Comparison of ENCODE assay signal across 13 mouse cellular contexts in the genomic region with DNA sequence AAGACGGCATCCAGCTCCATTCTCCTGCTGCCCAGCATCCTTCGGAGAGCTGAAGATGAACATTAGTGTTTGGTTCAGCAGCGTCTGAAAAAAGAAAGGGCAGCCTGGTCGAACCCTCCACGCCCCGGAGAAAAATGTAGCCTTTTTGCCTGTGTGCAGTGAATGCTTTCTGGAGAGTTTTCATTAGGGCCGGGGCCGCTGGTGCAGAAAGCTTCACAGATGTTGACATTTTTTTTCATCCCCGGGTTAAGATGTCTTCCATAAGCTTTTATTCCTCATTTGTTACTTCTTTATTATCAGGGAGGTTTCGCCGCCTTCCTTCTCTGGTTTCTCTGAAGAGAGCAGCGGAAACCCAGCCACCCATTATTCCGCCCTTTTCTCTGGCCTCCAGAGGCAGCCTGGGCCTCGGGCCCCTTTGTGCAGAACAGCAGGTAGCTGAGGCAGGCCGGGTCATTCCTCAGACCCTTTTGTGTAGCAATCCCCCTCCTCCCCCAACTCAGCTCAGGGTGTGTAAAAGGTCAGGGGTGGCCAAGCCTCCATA.
DNase-seq lines count a peak whose midpoint lies in the region; ATAC-seq lines count a peak whose summit lies in the region.
"Had no signal": no experiment of that assay in that cellular context is flagged by ENCODE, and none has a peak within 500 bp of the region (broad histone marks: within the 10 kb centered on the region; RNA-seq: fewer than 3 reads in every experiment).

No protein-coding gene starts in this region.

- peak; percentile 54 for ATAC-seq in hindbrain, embryonic 11.5 days (ENCODE audit: low FRiP score)
- ATAC-seq in midbrain, embryonic 14.5 days (ENCODE audit: low FRiP score, low TSS enrichment): no peak
- ATAC-seq: activated CD4-positive, CD25-positive, alpha-beta regulatory T cell, adult 4 months; lung, postnatal 0 days had no signal

- H3K4me2 ChIP-seq in hindbrain, embryonic 11.5 days (replicated peaks; ENCODE audit: low read depth, low read length): peak overlapping the region; percentile 31; the same call in 1 of the 2 replicates
- H3K4me2 ChIP-seq in midbrain, embryonic 14.5 days (ENCODE audit: low read length): peak overlapping the region; percentile 30

- H3K27ac ChIP-seq in hindbrain, embryonic 11.5 days (ENCODE audit: low read depth, low read length): 0 out of 2 replicates have a peak overlapping the region, but pooled peaks have one; percentile 1
- 0 out of 2 replicates have a peak overlapping the region, but pooled peaks have one; percentile 8 for H3K27ac ChIP-seq in midbrain, embryonic 14.5 days (replicated peaks; ENCODE audit: low read depth, low read length)

- H3K9ac ChIP-seq in hindbrain, embryonic 11.5 days (ENCODE audit: low read depth, low read length): no peak overlapping the region
- peak overlapping the region; percentile 5; the same call in 1 of the 2 replicates for H3K9ac ChIP-seq in midbrain, embryonic 14.5 days (replicated peaks; ENCODE audit: low read length)

- peak; percentile 86 for DNase-seq in ES-CJ7 (ENCODE audit: low read depth, low spot score)
- peak; percentile 79 for DNase-seq in embryo, embryonic 10.5 days (ENCODE audit: low spot score)
- peak; percentile 59 for DNase-seq in hindbrain, embryonic 11.5 days (ENCODE audit: low spot score)
- DNase-seq in midbrain, embryonic 14.5 days: no peak
- no peak for DNase-seq in thymus, postnatal 10 days (ENCODE audit: low spot score in 2 of 2)
- DNase-seq in adrenal gland, adult 8-10 months: no peak
- DNase-seq in ovary, postnatal 14 days (ENCODE audit: low spot score): no peak
- no peak for DNase-seq in layer of hippocampus, adult 9-11 months
- DNase-seq: gastrocnemius, postnatal 14 days; kidney, postnatal 10 days; thymus, postnatal 14 days had no signal

- peaks cover 4% of the 10 kb centered on the region for H3K4me1 ChIP-seq in hindbrain, embryonic 11.5 days (replicated peaks; ENCODE audit: control insufficient read depth, insufficient read depth, low read length)
- peaks cover 6% of the 10 kb centered on the region; the same call in 1 of the 2 replicates for H3K4me1 ChIP-seq in midbrain, embryonic 14.5 days (ENCODE audit: control insufficient read depth, insufficient read depth, low read length)

- peaks cover 14% of the 10 kb centered on the region for H3K27me3 ChIP-seq in hindbrain, embryonic 11.5 days (ENCODE audit: control insufficient read depth, insufficient read depth, low read length)
- peaks cover 33% of the 10 kb centered on the region for H3K27me3 ChIP-seq in midbrain, embryonic 14.5 days (ENCODE audit: control insufficient read depth, insufficient read depth, low read length)

- no peak overlapping the region for H3K4me3 ChIP-seq in hindbrain, embryonic 11.5 days (ENCODE audit: low read depth, low read length)
- no peak overlapping the region for H3K4me3 ChIP-seq in midbrain, embryonic 14.5 days (replicated peaks; ENCODE audit: low read depth, low read length)

- no peaks in the 10 kb centered on the region for H3K36me3 ChIP-seq in hindbrain, embryonic 11.5 days (ENCODE audit: control insufficient read depth, insufficient read depth, low read length)
- no peaks in the 10 kb centered on the region for H3K36me3 ChIP-seq in midbrain, embryonic 14.5 days (ENCODE audit: control insufficient read depth, insufficient read depth, low read length)

- 7% methylated on average over 15 of the region's 15 CpGs for WGBS in hindbrain, embryonic 11.5 days
- WGBS in midbrain, embryonic 14.5 days: 3% methylated on average over 15 of the region's 15 CpGs

- H3K9me3 ChIP-seq in hindbrain, embryonic 11.5 days (ENCODE audit: control insufficient read depth, low read length): no peaks in the 10 kb centered on the region
- peaks cover 4% of the 10 kb centered on the region; the same call in 1 of the 2 replicates for H3K9me3 ChIP-seq in midbrain, embryonic 14.5 days (ENCODE audit: control insufficient read depth, low read length)

Comparison
In these comparisons a context has a peak if more than half of its experiments do, and no peak if none do; other contexts are left out.
1. DNase-seq: peak in ES-CJ7 (single experiment), embryo, embryonic 10.5 days (single experiment) and hindbrain, embryonic 11.5 days (single experiment); none in midbrain, embryonic 14.5 days (single experiment), thymus, postnatal 10 days (0 of 2), adrenal gland, adult 8-10 months (single experiment), ovary, postnatal 14 days (single experiment) and layer of hippocampus, adult 9-11 months (single experiment).